Mouse (Mus musculus): ENCODE results near the gene Cpne6. TPM values are rescaled to one million over a fixed set of nuclear protein-coding genes. Genes with fewer than 3 reads are reported as not detected.

Cpne6 gene
- polyA plus RNA-seq, 1 experiment from 2014 or later = 0.54 TPM

DNA sequence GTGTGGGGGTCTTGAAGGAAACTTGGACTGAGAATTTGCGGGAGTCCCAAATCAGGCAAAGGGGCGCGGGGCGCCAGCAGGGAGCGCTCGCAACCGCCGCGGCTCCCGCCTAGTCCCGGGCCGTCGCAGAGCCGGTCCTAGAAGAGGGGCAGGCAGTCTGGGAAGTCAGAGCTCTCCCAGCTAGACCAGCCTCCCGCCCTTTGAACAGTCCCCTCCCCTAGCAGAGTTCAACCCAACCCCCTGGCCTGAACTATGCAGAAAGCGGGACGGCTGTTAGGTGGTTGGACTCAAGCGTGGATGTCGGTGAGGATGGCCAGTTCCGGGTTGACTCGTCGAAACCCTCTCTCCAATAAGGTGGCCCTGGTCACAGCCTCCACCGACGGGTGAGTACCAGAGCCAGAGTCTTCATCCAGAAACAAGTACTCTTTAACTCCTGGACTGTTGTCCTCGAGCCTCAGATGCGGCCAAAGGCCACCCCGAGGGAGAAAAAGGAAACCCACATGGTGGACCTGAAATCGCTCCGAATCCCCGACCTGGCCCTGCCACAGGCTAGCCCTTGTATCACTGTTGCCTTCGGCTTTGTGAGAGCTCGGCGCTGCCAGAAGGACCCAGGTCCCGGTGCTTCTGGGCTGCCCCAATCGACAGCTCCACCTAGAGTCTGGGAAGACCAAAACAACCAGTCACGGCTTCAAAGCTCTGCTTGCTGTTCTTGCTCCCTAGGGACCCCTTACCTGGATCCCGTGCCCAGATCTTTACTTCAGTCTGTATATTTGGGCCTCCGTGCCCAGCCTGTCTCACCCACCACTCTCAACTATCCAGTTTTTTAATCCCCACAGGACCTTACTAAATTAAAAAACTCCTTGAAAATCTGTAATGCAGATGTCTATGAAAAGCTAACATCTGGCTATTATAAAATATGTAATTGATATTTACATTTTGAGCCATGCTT, 31.3 kb upstream of the Cpne6 start, which contains the start of gene Dhrs4:
Dhrs4 (plus strand) TSS at position 108 of the 949 bp plus-strand sequence.
- H3K4me3 ChIP-seq = peak within 1 kb of the TSS; percentile 68
- H3K4me2 ChIP-seq = peak within 1 kb of the TSS; percentile 59
- peak; percentile 92 for ATAC-seq (ENCODE audit: insufficient number of reproducible peaks, low FRiP score, low TSS enrichment, low read depth)
- peak within 1 kb of the TSS; percentile 88 for H3K27ac ChIP-seq
- H3K4me1 ChIP-seq = peaks cover 12% of the 10 kb centered on the region; the same call in 1 of the 2 replicates
- no peaks in the 10 kb centered on the region for H3K27me3 ChIP-seq
- under 1% methylated on average over 38 of the region's 38 CpGs for WGBS
- peak within 1 kb of the TSS; percentile 55 for H3K9ac ChIP-seq
- H3K9me3 ChIP-seq = no peaks in the 10 kb centered on the region
- H3K36me3 ChIP-seq = peaks cover 6% of the 10 kb centered on the region; the same call in 1 of the 2 replicates

DNA sequence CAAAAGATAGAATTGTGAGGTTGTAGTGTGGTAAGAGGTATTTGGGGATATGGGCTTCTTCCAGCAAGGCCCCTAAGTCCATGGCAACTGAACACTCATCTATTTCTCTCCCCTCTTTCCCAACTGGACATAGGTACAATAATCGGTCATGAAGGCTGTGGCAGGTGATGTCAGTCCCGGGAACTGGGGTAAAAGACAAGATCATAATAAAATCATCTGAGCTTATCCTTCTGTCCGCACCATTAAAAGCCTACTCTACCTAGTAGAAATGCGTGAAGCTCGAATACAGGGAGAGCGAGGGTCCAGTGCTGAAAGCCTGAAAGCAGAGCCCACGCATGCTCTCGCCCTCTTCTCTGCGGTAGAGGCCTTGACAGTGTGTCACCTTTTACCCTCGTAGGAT, 30.6 kb upstream of the Cpne6 start:
- Histone ChIP-seq H3K27ac (no peak overlapping the region), H3K4me1 (peaks cover 12% of the 10 kb centered on the region; the same call in 1 of the 2 replicates), H3K4me3 (no peak overlapping the region), H3K4me2 (no peak overlapping the region), H3K27me3 (no peaks in the 10 kb centered on the region), H3K9ac (0 out of 2 replicates have a peak overlapping the region, but pooled peaks have one; percentile 2), H3K36me3 (peaks cover 9% of the 10 kb centered on the region; the same call in 1 of the 2 replicates), H3K9me3 (no peaks in the 10 kb centered on the region)
- 93% methylated on average over 10 of the region's 10 CpGs for whole genome bisulfite sequencing
- ATAC-seq (ENCODE audit: insufficient number of reproducible peaks, low FRiP score, low TSS enrichment, low read depth) = no peak

DNA sequence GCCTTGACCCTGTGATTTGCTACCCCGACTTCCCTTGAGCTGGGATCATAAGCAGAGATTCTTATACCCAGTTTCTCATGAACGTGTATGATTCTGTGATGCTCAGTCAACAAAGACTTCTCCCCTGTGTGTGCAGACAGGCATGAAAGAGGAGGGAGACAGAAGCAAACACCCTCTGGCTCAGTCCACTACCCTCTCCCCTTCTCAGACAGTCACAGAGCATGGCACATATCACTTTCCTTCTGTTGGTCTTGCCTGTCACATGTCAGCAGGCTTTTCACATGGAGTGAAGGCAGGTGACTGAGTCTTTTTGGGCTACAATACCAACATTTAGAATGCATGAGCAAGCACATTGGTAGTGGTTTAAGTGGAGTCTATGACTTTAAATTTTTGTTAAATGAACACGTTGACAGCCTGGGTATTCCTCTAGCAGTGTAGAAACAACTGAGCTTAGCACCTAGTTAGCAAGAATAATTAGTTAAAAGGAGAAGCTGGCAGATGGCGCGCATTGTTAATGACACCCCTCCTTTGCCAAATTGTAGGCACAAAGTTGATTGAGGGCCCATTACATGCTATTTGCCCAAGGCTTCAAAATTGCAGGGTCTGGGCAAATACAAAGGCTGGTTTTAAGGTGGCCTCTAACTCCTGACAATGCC, 25.7 kb upstream of the Cpne6 start:
- Histone ChIP-seq H3K4me3 (no peak overlapping the region), H3K9ac (no peak overlapping the region), H3K9me3 (no peaks in the 10 kb centered on the region), H3K4me2 (no peak overlapping the region), H3K36me3 (peaks cover 30% of the 10 kb centered on the region; the same call in 1 of the 2 replicates), H3K4me1 (0 out of 2 replicates have a peak, but pooled peaks cover 5% of the 10 kb centered on the region), H3K27me3 (no peaks in the 10 kb centered on the region), H3K27ac (no peak overlapping the region)
- ATAC-seq (ENCODE audit: insufficient number of reproducible peaks, low FRiP score, low TSS enrichment, low read depth) = no peak
- WGBS = 76% methylated on average over 5 of the region's 5 CpGs

DNA sequence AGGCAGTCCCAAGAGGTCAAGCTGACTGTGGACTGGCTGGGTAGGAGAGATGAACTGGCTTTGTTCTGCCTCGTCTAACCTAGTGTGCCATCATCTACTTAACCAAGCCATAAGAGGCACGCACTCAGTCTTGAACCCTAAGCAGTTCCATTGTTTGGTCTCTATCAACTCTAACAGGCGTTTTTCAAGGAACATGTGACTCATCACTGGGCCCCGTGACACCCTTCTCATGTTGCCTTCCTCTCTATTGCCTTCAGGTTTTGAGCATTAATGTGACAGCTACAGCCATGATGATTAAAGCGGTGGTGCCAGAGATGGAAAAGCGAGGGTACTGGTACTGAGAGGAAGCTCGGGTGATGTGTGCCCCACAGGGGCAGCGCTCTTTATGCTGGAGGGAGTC, 23.4 kb upstream of the Cpne6 start:
- 87% methylated on average over 8 of the region's 8 CpGs for WGBS
- no peak overlapping the region for H3K4me2 ChIP-seq
- no peak overlapping the region for H3K27ac ChIP-seq
- ATAC-seq (ENCODE audit: insufficient number of reproducible peaks, low FRiP score, low TSS enrichment, low read depth) = no peak
- H3K9ac ChIP-seq = no peak overlapping the region
- H3K9me3 ChIP-seq = no peaks in the 10 kb centered on the region
- H3K4me3 ChIP-seq = no peak overlapping the region
- peaks cover 12% of the 10 kb centered on the region for H3K4me1 ChIP-seq
- H3K27me3 ChIP-seq = no peaks in the 10 kb centered on the region
- peaks cover 24% of the 10 kb centered on the region; the same call in 1 of the 2 replicates for H3K36me3 ChIP-seq

DNA sequence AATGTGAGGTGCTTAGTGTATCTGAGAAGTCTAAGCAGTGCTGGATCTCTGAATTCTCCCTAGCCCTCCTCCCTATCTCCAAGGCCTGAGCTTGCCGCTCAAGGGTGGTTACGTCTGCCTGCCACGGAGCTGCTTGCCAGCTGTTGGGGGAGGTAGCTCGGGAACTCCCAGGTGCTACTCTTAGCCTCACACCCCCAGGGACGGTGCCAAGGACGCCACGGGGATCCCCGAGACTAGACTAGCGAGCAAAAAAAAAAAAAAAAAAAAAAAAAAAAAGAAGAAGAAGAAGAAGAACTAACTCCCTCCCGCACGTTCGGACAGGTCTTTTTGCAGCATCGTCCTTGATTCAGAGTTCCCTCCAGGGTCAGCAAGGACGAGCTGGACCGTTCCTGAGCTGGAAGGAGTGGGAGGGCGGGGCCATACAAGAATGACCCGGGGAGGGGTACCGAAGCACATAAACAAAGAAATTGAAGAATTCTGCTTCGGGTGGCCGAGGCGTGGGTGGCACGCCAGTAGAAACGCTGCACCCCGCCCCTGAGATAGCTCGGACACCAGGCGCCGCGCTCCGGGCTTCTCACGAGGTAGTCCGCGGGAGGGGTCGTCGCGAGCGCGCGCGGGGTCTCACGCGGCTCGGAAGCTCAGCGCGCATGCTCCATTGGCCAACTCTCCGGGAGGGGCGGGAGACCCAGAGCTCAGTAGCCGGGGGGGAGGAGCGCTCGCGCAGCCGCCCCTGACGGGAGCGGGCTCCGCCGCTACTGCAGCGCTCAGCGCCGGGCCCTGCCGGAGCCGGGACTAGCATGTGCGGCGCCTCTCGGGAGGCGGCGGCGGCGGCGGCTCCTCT, 19.7 kb upstream of the Cpne6 start, which contains the start of gene Carmil3:
Carmil3 (plus strand) TSS at position 291 of the 841 bp plus-strand sequence.
- Histone ChIP-seq H3K4me2 (peak within 1 kb of the TSS; percentile 99), H3K4me3 (peak within 1 kb of the TSS; percentile 71), H3K9ac (peak within 1 kb of the TSS; percentile 41), H3K27me3 (no peaks in the 10 kb centered on the region), H3K9me3 (no peaks in the 10 kb centered on the region), H3K4me1 (peaks cover 17% of the 10 kb centered on the region), H3K27ac (peak within 1 kb of the TSS; percentile 63), H3K36me3 (peaks cover 20% of the 10 kb centered on the region; the same call in 1 of the 2 replicates)
- under 1% methylated on average over 59 of the region's 68 CpGs for WGBS
- ATAC-seq (ENCODE audit: insufficient number of reproducible peaks, low FRiP score, low TSS enrichment, low read depth) = peak; percentile 67; the same call in 1 of the 2 replicates

DNA sequence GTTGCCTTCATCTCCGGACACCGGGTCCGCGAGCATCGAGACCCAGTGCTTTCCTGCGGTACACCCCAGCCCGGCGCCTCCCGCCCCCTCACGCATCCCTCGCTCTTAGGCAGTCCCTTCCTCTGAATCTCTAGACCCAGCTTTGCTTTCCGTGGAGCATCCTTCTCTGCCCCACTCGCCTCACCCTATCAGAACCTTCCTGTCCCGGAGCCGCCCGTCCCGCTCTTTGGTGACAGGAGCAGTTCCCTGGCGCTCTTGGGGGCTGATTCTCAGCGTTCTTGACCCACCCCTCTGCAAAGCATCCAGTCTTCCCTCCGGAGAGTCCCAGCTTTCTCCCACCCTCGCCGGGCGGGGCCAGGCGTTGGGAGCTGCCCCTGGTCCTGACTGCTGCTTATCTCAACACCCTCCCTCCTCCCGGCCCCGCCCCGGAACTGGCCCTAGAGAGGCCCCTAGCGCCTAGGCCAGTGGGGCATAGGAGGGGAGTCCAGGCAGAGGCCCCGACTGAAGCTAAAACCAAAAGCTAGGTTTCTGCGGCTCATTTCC, 18.9 kb upstream of the Cpne6 start:
- ATAC-seq (ENCODE audit: insufficient number of reproducible peaks, low FRiP score, low TSS enrichment, low read depth) = peak; percentile 41
- Histone ChIP-seq H3K4me2 (peak overlapping the region; percentile 99), H3K9me3 (no peaks in the 10 kb centered on the region), H3K36me3 (peaks cover 15% of the 10 kb centered on the region; the same call in 1 of the 2 replicates), H3K27ac (peak overlapping the region; percentile 63; the same call in 1 of the 2 replicates), H3K4me1 (peaks cover 17% of the 10 kb centered on the region), H3K4me3 (peak overlapping the region; percentile 71), H3K9ac (peak overlapping the region; percentile 41), H3K27me3 (no peaks in the 10 kb centered on the region)
- 1% methylated on average over 30 of the region's 30 CpGs for WGBS

DNA sequence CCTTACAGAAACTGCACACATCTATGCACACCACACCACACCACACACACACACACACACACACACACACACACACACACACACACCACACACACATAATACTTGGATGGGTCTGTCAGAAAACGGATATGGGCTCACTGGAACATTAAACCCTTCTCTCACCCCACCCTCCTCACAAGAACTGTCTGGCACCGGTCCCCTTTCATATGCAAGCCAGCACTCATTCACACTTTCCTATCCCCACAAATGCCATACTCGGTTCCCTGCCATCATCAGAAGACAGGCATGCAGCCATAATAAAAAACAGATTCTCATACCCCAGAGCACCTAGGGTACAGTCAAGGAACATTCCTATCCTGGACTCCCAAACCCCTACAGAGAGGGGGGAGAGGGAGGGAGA, 18.1 kb upstream of the Cpne6 start:
- Histone ChIP-seq H3K36me3 (peaks cover 7% of the 10 kb centered on the region; the same call in 1 of the 2 replicates), H3K9me3 (no peaks in the 10 kb centered on the region), H3K27me3 (no peaks in the 10 kb centered on the region), H3K4me2 (no peak overlapping the region), H3K4me3 (0 out of 2 replicates have a peak overlapping the region, but pooled peaks have one; percentile 71), H3K27ac (no peak overlapping the region), H3K4me1 (peaks cover 21% of the 10 kb centered on the region), H3K9ac (no peak overlapping the region)
- no peak for ATAC-seq (ENCODE audit: insufficient number of reproducible peaks, low FRiP score, low TSS enrichment, low read depth)
- 26% methylated on average over 3 of the region's 3 CpGs for WGBS

DNA sequence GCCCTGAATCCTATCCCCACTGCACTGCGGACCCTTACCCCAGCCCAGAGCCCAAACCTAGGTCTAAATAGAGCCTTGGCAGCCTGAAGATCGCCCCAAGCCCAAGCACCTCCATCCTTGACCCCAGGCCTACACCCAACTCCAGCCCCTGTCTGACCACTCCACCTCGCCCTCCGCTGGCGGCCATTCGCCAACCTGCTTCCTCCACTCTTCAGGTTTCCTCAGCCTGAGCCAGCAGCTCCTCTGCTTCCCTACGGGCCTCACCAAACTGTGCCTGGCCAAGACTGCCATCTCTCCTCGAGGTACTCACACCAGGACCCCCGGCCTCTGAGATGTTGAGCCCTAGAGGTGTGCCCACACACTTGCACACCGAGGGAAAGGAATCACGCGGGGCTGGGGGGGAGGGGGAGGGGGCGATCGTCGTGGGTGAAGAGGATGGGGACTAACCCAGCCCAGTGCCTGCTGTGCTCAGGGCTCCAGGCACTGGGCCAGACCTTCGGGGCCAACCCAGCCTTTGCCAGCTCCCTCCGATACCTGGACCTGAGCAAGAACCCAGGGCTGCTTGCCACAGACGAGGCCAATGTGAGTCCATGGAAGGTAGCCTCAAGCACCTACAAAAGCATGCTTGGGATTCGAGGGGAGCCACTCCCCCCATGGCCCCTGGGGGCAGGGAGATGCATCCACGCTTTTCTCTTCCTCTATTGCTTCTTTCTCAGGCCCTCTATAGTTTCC, 14.6 kb upstream of the Cpne6 start:
- Histone ChIP-seq H3K27me3 (no peaks in the 10 kb centered on the region), H3K4me2 (no peak overlapping the region), H3K4me3 (no peak overlapping the region), H3K9ac (no peak overlapping the region), H3K4me1 (peaks cover 24% of the 10 kb centered on the region), H3K36me3 (no peaks in the 10 kb centered on the region), H3K9me3 (no peaks in the 10 kb centered on the region), H3K27ac (no peak overlapping the region)
- WGBS = 71% methylated on average over 19 of the region's 20 CpGs
- ATAC-seq (ENCODE audit: insufficient number of reproducible peaks, low FRiP score, low TSS enrichment, low read depth) = no peak

DNA sequence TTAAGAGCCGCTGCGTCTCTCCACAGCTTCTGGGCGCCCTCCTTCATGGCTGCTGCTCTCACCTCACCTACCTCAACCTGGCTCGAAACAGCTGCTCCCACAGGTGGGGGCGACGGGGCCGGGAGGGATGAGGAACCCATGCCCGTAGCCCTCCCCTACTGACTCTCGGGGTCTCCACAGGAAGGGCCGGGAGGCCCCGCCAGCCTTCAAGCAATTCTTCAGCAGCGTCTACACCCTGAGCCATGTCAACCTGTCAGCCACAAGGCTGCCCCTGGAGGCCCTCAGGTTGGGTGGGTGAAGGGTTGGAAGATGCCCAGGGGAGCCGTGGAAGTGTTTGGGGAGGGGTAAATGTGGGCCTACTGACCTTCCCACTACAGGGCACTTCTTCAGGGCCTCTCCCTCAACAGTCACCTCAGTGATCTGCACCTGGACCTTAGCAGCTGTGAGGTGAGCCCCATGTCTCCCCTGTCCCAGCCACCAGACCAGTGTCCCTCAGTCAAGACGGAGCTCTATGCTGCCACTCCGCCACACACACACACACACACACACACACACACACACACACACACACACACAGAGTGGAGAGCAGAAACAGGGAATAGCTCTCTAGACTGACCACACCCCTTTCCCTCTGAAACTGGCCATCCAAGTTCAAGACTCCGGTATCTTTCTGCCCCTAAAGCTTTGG, 13.3 kb upstream of the Cpne6 start:
- Histone ChIP-seq H3K9me3 (no peaks in the 10 kb centered on the region), H3K4me3 (no peak overlapping the region), H3K36me3 (no peaks in the 10 kb centered on the region), H3K27ac (no peak overlapping the region), H3K4me1 (peaks cover 15% of the 10 kb centered on the region), H3K4me2 (no peak overlapping the region), H3K9ac (no peak overlapping the region), H3K27me3 (no peaks in the 10 kb centered on the region)
- no peak for ATAC-seq (ENCODE audit: insufficient number of reproducible peaks, low FRiP score, low TSS enrichment, low read depth)
- 61% methylated on average over 16 of the region's 16 CpGs for WGBS

DNA sequence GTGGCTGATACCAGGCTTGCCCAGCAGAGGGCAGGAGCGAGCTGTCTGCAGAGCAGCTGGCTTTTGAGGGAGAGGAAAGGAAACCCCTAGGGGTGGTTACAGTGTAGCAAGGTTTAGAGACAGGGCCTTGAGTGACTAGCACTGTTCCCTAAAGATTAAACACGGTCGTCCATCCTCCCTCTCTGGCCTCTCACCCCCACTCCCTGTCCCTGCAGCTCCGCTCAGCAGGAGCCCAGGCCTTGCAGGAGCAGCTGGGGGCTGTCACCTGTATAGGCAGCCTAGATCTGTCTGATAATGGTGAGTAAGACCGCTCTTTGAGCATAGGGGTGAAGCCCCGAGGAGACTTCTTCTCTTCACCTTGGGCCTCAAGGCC, 12.8 kb upstream of the Cpne6 start:
- Histone ChIP-seq H3K36me3 (no peaks in the 10 kb centered on the region), H3K27ac (no peak overlapping the region), H3K9ac (no peak overlapping the region), H3K4me2 (no peak overlapping the region), H3K27me3 (no peaks in the 10 kb centered on the region), H3K9me3 (no peaks in the 10 kb centered on the region), H3K4me1 (peaks cover 10% of the 10 kb centered on the region), H3K4me3 (no peak overlapping the region)
- ATAC-seq (ENCODE audit: insufficient number of reproducible peaks, low FRiP score, low TSS enrichment, low read depth) = no peak
- WGBS = 32% methylated on average over 6 of the region's 6 CpGs
